Mouse (Mus musculus) left cerebral cortex, postnatal 25 days (tissue): ENCODE data around the gene Lrmp. TPM values are rescaled to one million over a fixed set of nuclear protein-coding genes. Genes with fewer than 3 reads are reported as not detected.
A peak's percentile ranks its signal among the peaks of the same experiment; 100 is the strongest.
"Not testable (repeated sequence)": the region's sequence is repeated elsewhere in the genome, so short reads cannot be mapped to it uniquely, and the experiment has no call there.

Experiments used
- DNase-seq, 2 experiments: peaks; one replicate each; pipeline ENCODE4 v3.0.0; 2022; ENCODE audit warnings: low spot score in 2 of 2, mixed read lengths in 1 of 2
- intact Hi-C: fragments of 180-260 bp; cut with DNase I; formaldehyde crosslinking; loops from one replicate; pipeline ENCODE4 v1.15.1; 2025
- total RNA-seq, 2 experiments: library from RNA; stranded (reverse); gene quantifications; 2 replicates each; pipeline ENCODE4 v1.2.3; 2021

The Lrmp gene
- total RNA-seq, 2 experiments from 2014 or later = 2.1 to 3.8 TPM

GRCm38 (mm10) chr6:145129563-145129962, 14.1 kb downstream of the Lrmp start:
- intact Hi-C loops = no loop called here
- no peak for DNase-seq

GRCm38 (mm10) chr6:145131991-145132390, 16.5 kb downstream of the Lrmp start:
- no peak for DNase-seq
- intact Hi-C loops = no loop called here

- DNase-seq, intact Hi-C loops: not testable (repeated sequence)
Measured at GRCm38 (mm10) chr6:145132969-145133368, 17.5 kb downstream of the Lrmp start.

GRCm38 (mm10) chr6:145135295-145135694, 19.8 kb downstream of the Lrmp start:
- intact Hi-C loops = no loop called here
- no peak for DNase-seq

- no peak for DNase-seq
- intact Hi-C loops = no loop called here
Measured at GRCm38 (mm10) chr6:145135804-145136203, 20.4 kb downstream of the Lrmp start.

GRCm38 (mm10) chr6:145136831-145137230, 21.4 kb downstream of the Lrmp start:
- intact Hi-C loops = no loop called here
- no peak for DNase-seq

GRCm38 (mm10) chr6:145139236-145139635, 23.8 kb downstream of the Lrmp start:
- intact Hi-C loops = no loop called here
- no peak for DNase-seq

- intact Hi-C loops = no loop called here
Measured at GRCm38 (mm10) chr6:145139776-145140475, 24.5 kb downstream of the Lrmp start.

GRCm38 (mm10) chr6:145140706-145141105, 25.3 kb downstream of the Lrmp start:
- intact Hi-C loops = no loop called here
- no peak for DNase-seq

More at GRCm38 (mm10) chr6:145139776-145140475, 24.5 kb downstream of the Lrmp start:
- DNase-seq = no peak

- no peak for DNase-seq
- intact Hi-C loops = no loop called here
Measured at GRCm38 (mm10) chr6:145141827-145142226, 26.4 kb downstream of the Lrmp start.

GRCm38 (mm10) chr6:145145173-145145572, 29.7 kb downstream of the Lrmp start:
- intact Hi-C loops = no loop called here
- DNase-seq = no peak

GRCm38 (mm10) chr6:145147716-145148115, 32.3 kb downstream of the Lrmp start:
- no peak for DNase-seq
- intact Hi-C loops = no loop called here

- intact Hi-C loops = no loop called here
- DNase-seq = peak in 1 of 2 experiments; percentile 45
Measured at GRCm38 (mm10) chr6:145149054-145149453, 33.6 kb downstream of the Lrmp start.

- intact Hi-C loops = no loop called here
- DNase-seq = no peak
Measured at GRCm38 (mm10) chr6:145158619-145159018, 43.2 kb downstream of the Lrmp start.

GRCm38 (mm10) chr6:145160581-145160980, 45.1 kb downstream of the Lrmp start:
- DNase-seq = no peak
- intact Hi-C loops = no loop called here

GRCm38 (mm10) chr6:145171892-145172606, 56.6 kb downstream of the Lrmp start:
- intact Hi-C loops = no loop called here
- DNase-seq = no peak

GRCm38 (mm10) chr6:145173781-145174191, 58.3 kb downstream of the Lrmp start:
- intact Hi-C loops = no loop called here
- no peak for DNase-seq

GRCm38 (mm10) chr6:145175571-145175981, 60.1 kb downstream of the Lrmp start:
- no peak for DNase-seq
- intact Hi-C loops = no loop called here

GRCm38 (mm10) chr6:145176474-145176873, 61.0 kb downstream of the Lrmp start:
- no peak for DNase-seq
- intact Hi-C loops = no loop called here

GRCm38 (mm10) chr6:145179665-145180064, 64.2 kb downstream of the Lrmp start:
- peak in 1 of 2 experiments; percentile 32 for DNase-seq

GRCm38 (mm10) chr6:145182044-145182443, 66.6 kb downstream of the Lrmp start:
- intact Hi-C loops = no loop called here

More at GRCm38 (mm10) chr6:145179665-145180064, 64.2 kb downstream of the Lrmp start:
- intact Hi-C loops = no loop called here

More at GRCm38 (mm10) chr6:145182044-145182443, 66.6 kb downstream of the Lrmp start:
- DNase-seq = no peak
